Mouse (Mus musculus) small intestine, adult 2 months (tissue): ENCODE measurements around the gene Thbs3.

Source experiments
- CTCF ChIP-seq: fragments of 200-500 bp; IDR thresholded peaks from 2 replicates; pipeline ENCODE4 v1.5.1; 2012; ENCODE audit warnings: low read depth, mild to moderate bottlenecking, control low read depth, inconsistent platforms, low read length, moderate library complexity, mixed read lengths; ENCODE audit not compliant: insufficient replicate concordance, insufficient read length; ENCODE audit errors: extremely low read depth
- POLR2A ChIP-seq: fragments of 200-500 bp; IDR thresholded peaks from 2 replicates; pipeline ENCODE4 v1.6.1; 2012; ENCODE audit warnings: low read depth, mild to moderate bottlenecking, control low read depth, inconsistent platforms, low read length, moderate library complexity

- no peak for TF ChIP-seq CTCF
- no peak for TF ChIP-seq POLR2A
These were observed 49.6 kb upstream of the Thbs3 start for GRCm38 (mm10) chr3:89165268-89165870.
